Mouse (Mus musculus): ENCODE data around the gene Mlana. TPM values are rescaled to one million over a fixed set of nuclear protein-coding genes. Genes with fewer than 3 reads are reported as not detected.
A peak's percentile ranks its signal among the peaks of the same experiment; 100 is the strongest.

Gene Mlana
- polyA plus RNA-seq, 1 experiment from 2014 or later = 0.60 TPM

DNA sequence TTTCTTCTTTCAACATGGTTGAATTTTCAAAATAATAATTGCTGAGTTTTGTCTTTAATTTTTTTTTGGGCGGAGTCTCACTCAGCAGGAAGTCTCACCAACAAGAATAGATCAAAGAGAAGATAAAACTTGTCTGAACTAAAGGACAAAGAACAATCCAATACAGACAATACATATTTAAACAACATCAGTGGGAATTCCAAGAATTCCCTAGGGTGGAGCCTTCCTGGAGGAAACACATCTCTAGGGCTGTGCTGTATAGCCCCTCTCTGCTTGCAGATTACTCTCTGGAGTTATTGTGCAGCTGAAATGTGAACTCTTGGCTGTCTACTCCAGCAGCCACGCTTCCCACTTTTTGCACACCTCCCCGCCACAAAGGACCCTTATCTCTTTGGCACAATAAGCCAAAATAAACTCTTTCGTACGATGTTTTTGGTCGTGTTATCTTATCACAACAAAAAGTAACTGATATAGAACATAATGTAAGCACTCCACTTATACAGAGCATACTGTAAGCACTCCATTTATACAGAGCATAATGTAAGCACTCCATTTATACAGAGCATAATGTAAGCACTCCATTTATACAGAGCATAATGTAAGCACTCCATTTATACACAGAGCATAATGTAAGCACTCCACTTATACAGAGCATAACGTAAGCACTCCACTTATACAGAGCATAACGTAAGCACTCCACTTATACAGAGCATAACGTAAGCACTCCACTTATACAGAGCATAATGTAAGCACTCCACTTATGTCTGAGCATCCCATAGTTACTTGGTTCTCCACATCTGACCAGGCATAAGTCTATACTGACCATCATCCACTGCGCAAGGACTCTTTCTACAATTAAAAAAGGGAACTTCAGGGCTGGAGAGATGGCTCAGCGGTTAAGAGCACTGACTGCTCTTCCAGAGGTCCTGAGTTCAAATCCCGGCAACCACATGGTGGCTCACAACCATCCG lies 17.2 kb upstream of the Mlana start:
- Histone ChIP-seq H3K36me3 (no peaks in the 10 kb centered on the region), H3K27me3 (ENCODE audit: insufficient read depth, poor library complexity, severe bottlenecking) (no peaks in the 10 kb centered on the region), H3K4me3 (no peak overlapping the region), H3K9me3 (peaks cover 12% of the 10 kb centered on the region), H3K4me1 (replicated peaks) (no peaks in the 10 kb centered on the region), H3K27ac (no peak overlapping the region)
- no peak for DNase-seq (ENCODE audit: low spot score)
- 85% methylated on average over 13 of the region's 13 CpGs for WGBS

DNA sequence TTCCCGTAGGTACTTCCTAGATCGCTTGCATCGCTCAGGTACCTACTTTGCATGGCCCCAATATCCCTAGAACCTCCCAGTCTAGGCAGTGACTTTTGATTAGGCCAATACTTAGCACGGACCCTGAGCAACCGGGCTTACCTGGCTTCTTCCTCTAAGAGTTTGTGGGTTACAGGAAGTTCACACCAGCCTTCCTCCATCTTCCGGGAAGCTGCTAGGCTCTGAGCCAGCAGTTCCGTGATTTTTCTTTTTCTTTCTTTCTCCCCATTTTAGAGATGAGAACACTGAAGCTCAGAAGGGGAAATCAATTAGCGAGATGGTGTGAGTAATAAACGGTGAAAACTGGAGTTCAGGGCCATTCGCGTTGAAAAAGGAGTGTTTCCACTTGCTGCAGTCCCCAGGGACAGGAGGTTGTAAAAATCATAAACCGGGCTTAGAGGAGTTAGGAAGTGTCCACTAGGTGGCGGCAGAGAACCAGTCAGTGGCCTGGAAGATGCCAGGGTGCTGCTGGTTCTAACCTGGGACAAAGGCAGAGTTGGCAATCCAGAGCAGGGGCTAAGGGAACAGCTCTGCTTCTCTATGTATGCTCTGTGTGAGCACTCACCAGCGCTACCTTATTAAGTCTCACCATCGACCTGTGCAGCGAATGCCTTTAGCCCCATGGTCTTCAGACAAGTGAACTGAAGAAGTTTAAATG lies 13.6 kb upstream of the Mlana start:
- Histone ChIP-seq H3K4me3 (no peak overlapping the region), H3K27me3 (ENCODE audit: insufficient read depth, poor library complexity, severe bottlenecking) (no peaks in the 10 kb centered on the region), H3K4me1 (replicated peaks) (no peaks in the 10 kb centered on the region), H3K27ac (no peak overlapping the region), H3K9me3 (peaks cover 18% of the 10 kb centered on the region), H3K36me3 (no peaks in the 10 kb centered on the region)
- 54% methylated on average over 16 of the region's 16 CpGs for WGBS
- peak; percentile 71 for DNase-seq (ENCODE audit: low spot score)

DNA sequence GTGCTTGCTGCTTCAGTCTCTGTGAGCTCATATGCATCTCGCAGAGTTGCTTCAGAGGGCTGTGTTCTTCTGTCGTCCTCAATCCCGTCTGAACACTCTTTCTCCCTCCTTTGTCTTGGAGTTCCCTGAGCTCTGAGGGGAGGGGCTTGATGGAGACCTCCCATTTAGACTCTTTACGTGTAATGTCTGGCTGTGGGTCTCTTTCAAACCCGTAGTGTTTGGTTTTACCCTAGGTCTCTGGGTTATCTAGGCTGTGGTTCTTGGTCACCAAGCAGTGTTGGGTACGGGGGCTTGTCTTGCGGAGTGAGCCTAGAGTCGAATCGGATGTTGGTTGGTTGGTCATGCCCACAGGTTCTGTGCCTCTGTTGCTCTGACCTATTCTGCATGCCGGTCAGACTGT lies 2.6 kb upstream of the Mlana start:
- WGBS = 89% methylated on average over 10 of the region's 10 CpGs
- no peak for DNase-seq (ENCODE audit: low spot score)
- 0 out of 2 replicates have a peak, but pooled peaks cover 3% of the 10 kb centered on the region for H3K9me3 ChIP-seq

DNA sequence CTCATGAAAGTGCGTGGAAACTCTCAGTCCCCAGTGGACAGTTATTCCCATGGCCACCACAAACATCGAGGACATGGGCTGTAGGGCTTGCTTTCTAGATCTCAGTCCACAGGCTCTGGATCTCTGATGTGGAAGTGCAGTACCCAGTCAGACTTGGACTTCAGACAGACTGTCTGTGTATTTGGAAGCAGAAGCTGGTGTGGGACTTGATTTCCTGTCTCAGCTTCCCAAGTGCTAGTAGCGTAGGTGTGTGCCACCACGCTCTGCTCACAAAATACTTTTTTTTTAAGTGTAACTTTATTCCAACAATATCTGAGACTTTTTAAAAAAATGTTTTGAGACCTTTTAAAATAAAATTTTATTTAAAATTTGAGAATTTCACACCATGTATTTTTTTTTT lies 1.3 kb upstream of the Mlana start:
- no peak overlapping the region for H3K4me3 ChIP-seq
- peaks cover 5% of the 10 kb centered on the region; the same call in 1 of the 2 replicates for H3K4me1 ChIP-seq (replicated peaks)
- H3K27me3 ChIP-seq (ENCODE audit: insufficient read depth, poor library complexity, severe bottlenecking) = no peaks in the 10 kb centered on the region
- 93% methylated on average over 4 of the region's 4 CpGs for WGBS
- 0 out of 2 replicates have a peak, but pooled peaks cover 3% of the 10 kb centered on the region for H3K9me3 ChIP-seq
- no peak for DNase-seq (ENCODE audit: low spot score)
- H3K36me3 ChIP-seq = no peaks in the 10 kb centered on the region
- H3K27ac ChIP-seq = no peak overlapping the region

More for the DNA sequence above, 2.6 kb upstream of the Mlana start:
- Histone ChIP-seq H3K27ac (no peak overlapping the region), H3K4me3 (no peak overlapping the region), H3K36me3 (no peaks in the 10 kb centered on the region), H3K4me1 (replicated peaks) (peaks cover 5% of the 10 kb centered on the region; the same call in 1 of the 2 replicates), H3K27me3 (ENCODE audit: insufficient read depth, poor library complexity, severe bottlenecking) (no peaks in the 10 kb centered on the region)

DNA sequence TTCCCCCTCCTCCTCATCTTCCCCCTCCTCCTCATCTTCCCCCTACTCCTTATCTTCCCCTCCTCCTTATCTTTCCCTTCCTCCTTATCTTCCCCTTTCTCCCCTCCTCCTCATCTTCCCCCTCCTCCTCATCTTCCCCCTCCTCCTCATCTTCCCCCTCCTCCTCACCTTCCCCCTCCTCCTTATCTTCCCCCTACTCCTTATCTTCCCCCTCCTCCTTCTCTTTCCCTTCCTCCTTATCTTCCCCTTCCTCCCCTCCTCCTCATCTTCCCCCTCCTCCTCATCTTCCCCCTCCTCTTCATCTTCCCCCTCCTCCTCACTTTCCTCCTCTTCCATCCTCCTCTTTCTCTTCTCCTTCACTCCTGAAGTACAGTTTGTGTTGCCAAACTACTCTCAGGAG lies 784 bp upstream of the Mlana start:
- Histone ChIP-seq H3K4me3 (no peak overlapping the region), H3K9me3 (0 out of 2 replicates have a peak, but pooled peaks cover 3% of the 10 kb centered on the region), H3K36me3 (no peaks in the 10 kb centered on the region), H3K27me3 (ENCODE audit: insufficient read depth, poor library complexity, severe bottlenecking) (no peaks in the 10 kb centered on the region), H3K27ac (no peak overlapping the region), H3K4me1 (replicated peaks) (peaks cover 8% of the 10 kb centered on the region; the same call in 1 of the 2 replicates)
- no peak for DNase-seq (ENCODE audit: low spot score)

DNA sequence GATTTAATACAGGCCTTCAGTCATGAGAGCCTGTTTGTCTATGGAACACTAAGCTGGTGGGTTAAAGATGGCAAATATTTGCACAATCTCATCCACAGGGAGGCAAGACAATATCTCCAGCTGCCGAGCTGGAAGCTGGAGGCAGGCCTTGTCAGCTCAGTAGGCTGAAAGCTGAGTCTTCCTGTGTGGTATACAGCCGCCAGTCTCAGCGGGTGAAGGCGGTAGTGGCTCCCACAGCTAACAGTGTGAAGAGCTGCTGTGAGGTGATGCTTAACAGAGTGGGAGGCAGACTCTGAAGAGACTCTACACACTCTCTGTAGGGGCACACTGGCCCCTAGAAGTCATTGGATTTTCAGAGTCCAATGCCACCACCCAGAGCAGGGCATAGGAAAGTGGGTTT lies 4.1 kb downstream of the Mlana start:
- Histone ChIP-seq H3K9me3 (no peaks in the 10 kb centered on the region), H3K4me3 (no peak overlapping the region), H3K27me3 (ENCODE audit: insufficient read depth, poor library complexity, severe bottlenecking) (no peaks in the 10 kb centered on the region), H3K36me3 (no peaks in the 10 kb centered on the region), H3K27ac (no peak overlapping the region), H3K4me1 (replicated peaks) (peaks cover 11% of the 10 kb centered on the region)
- no peak for DNase-seq (ENCODE audit: low spot score)
- 71% methylated on average over 4 of the region's 4 CpGs for WGBS

DNA sequence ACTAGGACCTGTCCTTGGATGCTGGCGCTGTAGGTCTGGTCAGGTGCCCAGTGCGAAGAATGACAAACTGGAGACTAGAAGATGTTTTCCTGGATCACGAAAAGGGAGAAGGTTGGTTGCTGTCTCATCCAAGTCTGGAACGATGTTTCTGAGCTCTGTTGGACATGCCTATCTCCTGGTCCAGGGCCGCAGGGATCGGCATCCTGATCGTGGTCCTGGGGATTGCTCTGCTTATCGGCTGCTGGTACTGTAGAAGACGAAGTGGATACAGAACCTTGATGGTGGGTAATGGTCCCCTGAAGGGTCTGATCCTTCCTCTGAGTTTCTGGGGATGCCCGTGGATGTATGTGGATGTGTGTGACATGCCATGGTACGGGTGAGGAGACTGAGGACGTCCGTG lies 6.8 kb downstream of the Mlana start:
- Histone ChIP-seq H3K9me3 (no peaks in the 10 kb centered on the region), H3K4me1 (replicated peaks) (peaks cover 5% of the 10 kb centered on the region; the same call in 1 of the 2 replicates), H3K36me3 (no peaks in the 10 kb centered on the region), H3K4me3 (no peak overlapping the region), H3K27ac (no peak overlapping the region), H3K27me3 (ENCODE audit: insufficient read depth, poor library complexity, severe bottlenecking) (no peaks in the 10 kb centered on the region)
- WGBS = 92% methylated on average over 13 of the region's 13 CpGs
- no peak for DNase-seq (ENCODE audit: low spot score)

DNA sequence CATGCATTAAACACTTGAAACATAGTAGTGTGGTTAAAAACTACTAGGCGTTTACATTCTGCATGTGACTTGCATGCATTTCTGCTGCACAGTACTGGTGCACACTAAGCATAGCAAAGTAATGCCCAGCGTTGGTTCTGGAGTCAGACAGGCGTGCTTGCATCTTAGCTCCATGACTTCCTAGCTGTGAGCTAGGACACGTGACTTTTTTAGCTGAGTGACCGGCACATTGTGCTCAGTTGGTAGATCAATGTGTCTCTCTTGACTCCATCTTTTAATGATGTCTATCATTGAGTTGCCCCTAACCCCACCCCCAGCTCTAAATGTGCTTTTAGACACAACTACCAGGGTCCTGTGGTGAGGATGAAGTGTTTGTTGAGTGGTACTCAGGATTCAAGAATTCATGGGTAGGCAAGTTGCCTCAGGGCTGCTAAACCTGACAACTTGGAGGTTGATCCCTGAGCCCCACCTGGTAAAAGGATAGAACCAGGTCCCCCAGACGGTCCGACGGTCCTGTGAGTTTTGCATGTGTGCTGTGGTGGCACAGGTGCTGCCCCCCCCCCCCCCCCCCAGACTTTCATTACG lies 9.8 kb downstream of the Mlana start:
- H3K4me3 ChIP-seq = no peak overlapping the region
- 88% methylated on average over 9 of the region's 9 CpGs for WGBS
- H3K9me3 ChIP-seq = no peaks in the 10 kb centered on the region
- no peak for DNase-seq (ENCODE audit: low spot score)
- no peaks in the 10 kb centered on the region for H3K27me3 ChIP-seq (ENCODE audit: insufficient read depth, poor library complexity, severe bottlenecking)
- H3K4me1 ChIP-seq (replicated peaks) = peaks cover 2% of the 10 kb centered on the region; the same call in 1 of the 2 replicates
- no peak overlapping the region for H3K27ac ChIP-seq
- H3K36me3 ChIP-seq = no peaks in the 10 kb centered on the region

DNA sequence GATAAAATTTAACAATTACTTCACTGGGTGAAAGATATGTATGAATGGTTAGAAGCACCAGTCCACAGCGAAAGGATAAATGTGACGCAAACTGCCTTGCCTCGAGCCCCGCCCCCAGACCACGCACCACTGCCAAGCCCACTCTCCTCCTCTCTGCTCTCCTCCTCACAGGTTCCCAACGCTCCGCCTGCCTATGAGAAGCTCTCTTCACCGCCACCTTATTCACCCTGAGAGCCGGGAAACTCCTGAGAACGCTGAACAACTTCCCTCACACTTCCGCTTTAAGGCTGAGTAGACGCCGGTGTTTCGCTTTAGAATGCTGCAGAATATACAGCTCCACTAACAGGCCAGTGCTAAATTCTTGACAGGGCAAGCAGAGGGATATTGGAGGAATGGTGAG lies 10.4 kb downstream of the Mlana start:
- 67% methylated on average over 14 of the region's 14 CpGs for WGBS
- Histone ChIP-seq H3K9me3 (no peaks in the 10 kb centered on the region), H3K27me3 (ENCODE audit: insufficient read depth, poor library complexity, severe bottlenecking) (no peaks in the 10 kb centered on the region), H3K4me3 (no peak overlapping the region), H3K4me1 (replicated peaks) (no peaks in the 10 kb centered on the region; the same call in 1 of the 2 replicates), H3K36me3 (no peaks in the 10 kb centered on the region), H3K27ac (no peak overlapping the region)
- DNase-seq (ENCODE audit: low spot score) = no peak

DNA sequence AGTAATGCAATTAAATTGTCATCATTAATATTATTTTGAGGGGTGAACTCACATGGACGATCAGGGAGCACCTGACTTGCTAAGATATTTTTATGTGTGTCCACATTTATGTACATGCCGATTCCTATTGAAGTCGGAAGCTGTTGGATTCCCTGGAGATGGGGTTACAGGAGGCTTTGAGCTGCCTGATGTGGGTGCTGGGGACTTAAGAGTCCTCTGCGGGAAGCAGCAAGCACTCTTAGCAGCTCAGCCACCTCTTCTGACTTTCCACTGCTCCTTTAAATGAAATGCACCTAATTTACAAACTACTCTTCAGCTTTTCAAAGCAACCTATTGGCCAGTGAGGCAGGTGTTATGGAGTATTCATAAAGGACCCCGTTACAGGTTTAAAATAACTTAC lies 10.8 kb downstream of the Mlana start:
- H3K27ac ChIP-seq = no peak overlapping the region
- H3K4me3 ChIP-seq = no peak overlapping the region
- DNase-seq (ENCODE audit: low spot score) = no peak
- H3K27me3 ChIP-seq (ENCODE audit: insufficient read depth, poor library complexity, severe bottlenecking) = no peaks in the 10 kb centered on the region
- H3K9me3 ChIP-seq = no peaks in the 10 kb centered on the region
- H3K36me3 ChIP-seq = no peaks in the 10 kb centered on the region
- WGBS = 76% methylated on average over 5 of the region's 5 CpGs
- H3K4me1 ChIP-seq (replicated peaks) = no peaks in the 10 kb centered on the region

DNA sequence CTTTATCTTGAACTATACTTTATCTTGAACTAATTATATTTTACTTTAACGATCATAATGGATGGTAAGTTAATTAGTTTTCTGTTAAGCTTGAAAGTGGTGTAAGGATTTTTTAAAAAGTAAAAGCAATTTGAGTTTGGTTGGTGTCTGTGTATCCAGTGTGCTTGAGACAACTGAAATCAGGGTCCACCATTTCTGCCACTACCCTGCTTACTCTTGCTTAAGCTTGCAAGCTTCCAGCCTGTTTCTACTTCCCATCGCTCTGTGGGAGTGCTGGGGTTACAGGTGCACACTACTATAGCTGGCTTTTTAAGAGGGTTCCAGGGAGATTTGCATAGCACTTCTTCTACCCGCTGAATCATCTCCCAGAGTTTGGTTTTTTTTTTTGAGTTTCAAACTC lies 11.8 kb downstream of the Mlana start:
- no peaks in the 10 kb centered on the region for H3K27me3 ChIP-seq (ENCODE audit: insufficient read depth, poor library complexity, severe bottlenecking)
- no peak overlapping the region for H3K27ac ChIP-seq
- no peaks in the 10 kb centered on the region for H3K4me1 ChIP-seq (replicated peaks)
- no peaks in the 10 kb centered on the region for H3K9me3 ChIP-seq
- WGBS = 75% methylated on average over 3 of the region's 3 CpGs
- no peak for DNase-seq (ENCODE audit: low spot score)
- no peak overlapping the region for H3K4me3 ChIP-seq
- no peaks in the 10 kb centered on the region for H3K36me3 ChIP-seq

DNA sequence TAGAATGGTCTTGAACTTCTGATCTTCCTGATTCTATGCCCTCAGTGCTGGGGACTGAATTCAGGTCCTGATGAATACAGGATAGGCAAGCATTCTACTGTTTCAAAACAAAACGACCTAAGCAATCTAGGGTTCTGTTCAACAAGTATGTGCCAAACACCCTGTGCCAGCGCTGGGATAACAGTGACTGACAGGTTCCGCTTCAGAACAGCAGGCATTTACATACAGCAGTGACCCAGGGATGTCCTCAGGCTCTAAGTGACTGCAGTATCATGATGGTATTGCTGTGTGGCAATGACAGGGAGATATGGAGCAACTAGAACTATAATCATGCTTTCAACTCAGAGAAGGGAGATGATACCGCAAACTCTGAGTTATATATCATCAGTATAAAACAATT lies 15.8 kb downstream of the Mlana start:
- Histone ChIP-seq H3K27me3 (ENCODE audit: insufficient read depth, poor library complexity, severe bottlenecking) (no peaks in the 10 kb centered on the region), H3K4me3 (no peak overlapping the region), H3K4me1 (replicated peaks) (no peaks in the 10 kb centered on the region), H3K9me3 (no peaks in the 10 kb centered on the region), H3K36me3 (peaks cover 28% of the 10 kb centered on the region), H3K27ac (no peak overlapping the region)
- WGBS = 85% methylated on average over 4 of the region's 4 CpGs
- DNase-seq (ENCODE audit: low spot score) = no peak

DNA sequence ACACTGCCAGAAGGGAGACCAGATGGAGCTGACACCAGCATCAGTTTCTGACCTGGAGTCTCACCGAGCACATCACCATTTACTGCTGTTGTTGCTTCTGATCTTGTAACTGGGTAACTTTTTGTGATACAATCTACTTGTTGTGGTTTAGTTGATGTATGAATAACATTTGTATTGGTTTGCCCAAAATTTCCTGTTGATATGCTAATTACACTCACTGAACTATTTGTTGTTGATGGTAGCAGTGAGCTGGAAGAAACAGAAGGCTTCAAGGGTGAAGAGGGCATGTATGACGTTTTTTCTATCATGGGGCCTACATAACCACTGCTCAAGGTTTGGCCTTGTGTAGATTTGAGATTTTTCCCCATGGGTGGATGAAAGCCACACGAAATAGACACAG lies 20.2 kb downstream of the Mlana start:
- Histone ChIP-seq H3K4me1 (replicated peaks) (no peaks in the 10 kb centered on the region), H3K4me3 (no peak overlapping the region), H3K27me3 (ENCODE audit: insufficient read depth, poor library complexity, severe bottlenecking) (no peaks in the 10 kb centered on the region), H3K36me3 (peaks cover 47% of the 10 kb centered on the region), H3K27ac (no peak overlapping the region), H3K9me3 (no peaks in the 10 kb centered on the region)
- 92% methylated on average over 3 of the region's 3 CpGs for WGBS
- no peak for DNase-seq (ENCODE audit: low spot score)
